Mouse (Mus musculus): Measurements from ENCODE around the gene Bcl2l11.
A peak's percentile ranks its signal among the peaks of the same experiment; 100 is the strongest.
"Not testable (repeated sequence)": the region's sequence is repeated elsewhere in the genome, so short reads cannot be mapped to it uniquely, and the experiment has no call there.

Bcl2l11 gene

DNA sequence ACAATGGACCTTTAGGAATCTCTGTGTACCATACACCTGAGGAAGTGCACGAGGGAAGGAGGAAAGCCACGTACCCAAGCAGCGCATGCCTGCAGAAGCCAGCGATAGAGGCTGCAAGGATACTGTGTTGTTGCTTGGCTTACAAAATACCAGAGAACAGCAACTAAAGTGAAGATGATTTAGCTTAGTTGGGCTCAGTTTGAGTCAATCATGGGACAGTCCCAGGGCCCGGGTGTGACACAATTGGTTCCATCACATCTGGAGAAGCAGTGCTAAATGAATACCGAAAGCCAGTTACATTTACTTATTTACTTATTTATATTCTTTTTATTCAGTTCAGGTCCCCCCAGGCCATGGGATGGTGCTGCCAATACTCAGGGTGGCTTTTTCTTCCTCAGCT, 49.8 kb downstream of the Bcl2l11 start:
- DNase-seq: no peak

DNA sequence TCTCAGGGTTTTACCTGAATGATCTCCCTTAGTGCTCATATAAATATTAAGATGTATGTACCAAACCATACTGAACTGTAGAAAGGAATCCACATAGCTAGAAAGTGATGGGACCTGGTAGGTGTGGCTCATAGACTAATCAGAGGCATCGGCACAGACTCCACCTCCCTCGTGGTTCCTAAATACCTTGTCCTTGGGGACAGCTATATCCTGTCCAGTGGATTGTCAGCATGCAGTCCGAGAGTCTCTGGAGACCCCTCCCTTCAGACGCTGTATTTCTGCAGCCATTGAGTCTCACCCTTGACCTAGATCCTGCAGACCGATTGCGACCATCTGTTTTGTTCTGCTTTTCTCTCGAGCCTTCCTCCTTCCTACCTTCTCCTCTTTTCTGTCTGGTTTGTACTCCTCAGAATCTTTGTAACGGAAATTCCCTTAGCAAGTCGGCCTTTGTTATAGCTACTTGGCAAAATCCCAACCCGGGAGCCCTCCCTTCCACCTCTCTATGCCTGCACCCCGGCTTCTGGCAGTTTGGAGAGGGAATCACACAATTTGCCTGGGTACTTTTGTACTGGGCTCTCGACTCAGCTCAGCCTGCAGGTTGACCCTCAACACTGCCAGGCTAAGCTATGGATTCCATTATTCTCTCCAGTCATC, 50.7 kb downstream of the Bcl2l11 start:
- DNase-seq: no peak

DNA sequence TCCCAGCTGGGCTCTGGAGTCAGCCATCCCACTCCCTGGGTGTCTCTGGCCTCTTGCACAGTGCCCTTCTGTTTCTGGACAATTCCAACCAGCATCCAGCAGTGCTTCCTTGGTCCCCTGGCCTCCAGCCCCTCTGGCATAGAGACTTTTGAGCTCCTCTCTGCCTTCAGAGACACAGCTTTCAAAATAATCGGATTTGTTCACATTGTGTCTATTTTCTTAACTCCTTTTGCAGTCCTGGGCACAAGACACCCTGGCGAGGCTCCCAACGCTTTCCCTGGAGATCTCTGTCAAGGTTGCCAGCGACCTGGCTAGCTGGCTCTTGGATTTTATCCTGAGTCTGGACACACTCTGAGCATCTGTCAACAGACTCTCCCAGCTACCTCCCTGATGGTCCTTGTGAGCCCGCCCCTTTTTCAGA, 51.4 kb downstream of the Bcl2l11 start:
- DNase-seq: no peak

DNA sequence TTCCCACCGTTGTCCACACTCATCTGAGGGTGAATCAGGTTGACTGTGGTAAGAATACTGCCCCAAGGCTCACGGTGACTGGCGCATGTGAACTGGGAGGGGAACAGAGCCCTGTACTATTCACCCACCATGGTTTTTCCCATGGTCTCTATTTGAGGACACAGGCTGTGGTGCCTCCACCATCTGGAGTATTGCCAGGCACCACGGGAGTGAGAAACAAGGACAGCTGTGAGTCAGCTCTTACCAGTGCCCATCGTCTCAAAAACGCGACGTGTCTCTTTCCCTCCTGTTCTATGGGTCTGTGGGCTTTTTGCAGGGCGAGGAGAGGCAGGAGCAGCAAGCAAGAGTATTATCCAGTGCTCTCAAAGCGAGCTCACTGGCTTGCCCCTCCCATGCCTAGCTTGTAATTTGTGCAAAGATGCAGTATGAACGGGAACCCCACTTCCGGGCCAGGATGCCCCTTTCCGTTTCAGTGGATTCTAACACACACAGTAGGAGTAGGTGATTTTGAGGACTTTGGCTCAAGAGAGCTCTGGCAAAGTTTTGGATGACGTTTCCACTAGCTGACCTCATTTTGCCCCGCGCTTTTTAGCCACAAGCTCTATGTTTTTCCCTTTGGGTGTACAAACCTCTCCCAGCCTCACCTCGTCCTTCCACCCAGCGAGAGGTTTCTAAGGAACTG, 53.4 kb downstream of the Bcl2l11 start:
- DNase-seq: peak; percentile 55

DNA sequence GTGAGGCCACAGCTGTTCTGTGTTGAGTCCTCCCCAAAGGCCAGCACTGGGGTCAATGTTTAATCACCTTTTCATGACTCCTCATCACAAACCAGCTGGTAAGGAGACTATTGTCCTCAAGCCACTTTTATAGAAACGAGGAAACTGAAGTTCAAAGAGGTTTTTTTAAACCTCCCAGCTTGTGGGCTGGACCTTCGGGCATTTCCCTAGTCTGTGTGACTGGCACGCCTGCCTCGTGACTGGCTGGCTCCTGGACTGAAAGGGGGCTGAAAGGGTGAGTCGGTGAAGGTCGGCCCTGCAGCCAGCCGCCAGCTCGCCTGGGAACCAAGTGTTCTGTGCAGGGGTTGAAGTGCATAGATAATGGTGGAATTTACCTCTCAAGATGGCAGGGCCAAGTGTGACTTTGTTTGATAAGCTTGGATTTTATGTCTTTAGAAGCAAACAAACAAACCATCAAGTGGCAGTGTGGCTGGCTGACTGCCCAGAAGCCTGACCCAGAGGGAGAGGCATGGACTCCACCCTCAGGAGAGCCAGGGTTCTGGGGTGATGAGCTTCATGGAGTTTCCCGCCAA, 54.1 kb downstream of the Bcl2l11 start:
- peak; percentile 92 for DNase-seq

DNA sequence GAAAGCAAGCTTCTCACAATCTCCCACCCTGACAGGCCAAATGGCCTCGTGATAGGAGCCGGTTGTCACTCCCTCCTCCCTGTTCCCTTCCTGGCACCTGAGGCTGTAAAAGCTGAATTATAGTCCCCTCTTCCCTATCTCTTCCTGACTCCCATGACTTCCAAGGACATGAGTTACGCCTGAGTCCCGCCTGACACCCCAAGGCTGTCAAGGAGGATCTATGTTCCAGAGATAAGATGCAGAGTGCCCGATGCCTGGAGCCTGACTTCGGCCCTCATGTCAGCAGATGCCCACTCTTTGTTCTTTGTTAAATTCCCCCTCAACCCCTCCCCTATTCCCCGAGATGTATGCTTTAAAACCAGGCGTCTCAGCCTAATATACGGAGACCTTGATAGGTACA, 56.3 kb downstream of the Bcl2l11 start:
- not testable (repeated sequence) for DNase-seq

DNA sequence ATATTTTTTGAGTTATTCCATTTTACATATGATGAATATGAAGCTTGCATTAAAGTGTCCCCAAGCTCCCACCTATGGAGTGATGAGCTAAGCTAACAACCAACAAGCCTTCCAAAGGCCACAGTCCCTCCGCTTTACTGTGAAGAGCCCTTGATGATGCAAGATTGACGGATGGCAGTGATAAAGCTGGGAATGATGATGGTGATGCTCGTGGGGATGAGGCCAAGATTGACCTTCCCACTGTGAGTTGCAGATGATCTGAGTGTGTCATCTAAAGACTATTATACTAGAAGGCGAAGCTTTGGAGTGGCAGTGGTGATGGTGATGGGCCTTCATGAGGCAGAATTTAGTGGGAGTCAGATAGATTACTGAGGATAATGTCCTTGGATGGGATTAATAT, 56.9 kb downstream of the Bcl2l11 start:
- no peak for DNase-seq

DNA sequence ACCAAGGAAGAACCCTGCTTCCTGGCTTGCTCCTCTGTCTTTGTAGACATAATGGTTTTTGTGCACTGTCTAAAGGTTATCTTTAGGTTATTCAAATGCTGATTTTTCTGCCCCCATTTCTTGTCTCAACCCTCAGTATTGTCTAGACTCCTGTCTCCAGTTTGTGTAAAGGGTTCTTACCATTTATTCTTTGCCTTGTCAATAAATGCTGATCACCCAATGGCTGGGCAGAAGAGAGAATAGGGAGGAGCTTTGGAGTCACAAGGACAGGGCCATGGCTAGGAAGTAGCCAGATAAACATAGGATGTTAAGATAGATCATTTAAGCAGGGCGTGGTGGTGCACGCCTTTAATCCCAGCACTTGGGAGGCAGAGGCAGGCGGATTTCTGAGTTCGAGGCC, 57.9 kb downstream of the Bcl2l11 start:
- DNase-seq: no peak

DNA sequence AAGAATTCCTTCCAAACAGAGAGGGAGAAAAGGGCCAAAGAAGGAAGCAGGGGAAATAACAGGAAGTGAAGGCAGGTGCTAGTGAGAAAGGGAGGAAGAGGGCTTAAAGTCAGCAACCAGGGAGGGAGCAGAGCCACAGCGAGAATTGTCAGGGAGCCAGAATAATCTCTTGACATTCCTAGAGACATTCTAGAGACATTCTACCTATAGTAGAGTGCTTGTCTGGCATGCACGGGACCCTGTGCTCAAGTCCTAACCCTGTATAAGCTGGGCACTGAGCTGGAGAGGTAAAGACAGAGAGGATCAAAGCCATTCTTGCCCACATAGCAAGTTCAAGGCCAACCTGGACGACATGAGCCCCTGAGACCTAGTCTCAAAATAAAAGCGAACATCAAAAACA, 60.1 kb downstream of the Bcl2l11 start:
- peak; percentile 50 for DNase-seq

DNA sequence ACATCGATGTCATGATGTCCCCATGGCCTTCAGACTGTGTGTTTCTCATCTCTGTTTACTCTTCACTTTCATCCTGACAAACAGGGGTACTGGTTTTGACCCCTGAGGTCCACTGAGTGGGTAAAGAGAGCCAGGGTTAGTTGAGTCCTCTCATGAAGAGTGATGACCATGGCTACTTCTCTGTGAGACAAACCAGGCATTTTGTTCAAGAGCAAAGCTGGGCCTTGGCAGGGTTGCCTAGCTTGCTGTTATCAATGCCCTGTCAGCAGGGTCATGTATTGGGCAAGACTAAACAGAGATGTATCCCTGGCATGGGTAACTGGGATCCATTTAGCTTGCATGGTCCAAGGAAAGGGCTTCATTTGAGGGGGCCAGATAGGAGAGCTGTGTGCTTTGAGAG, 61.4 kb downstream of the Bcl2l11 start:
- no peak for DNase-seq

DNA sequence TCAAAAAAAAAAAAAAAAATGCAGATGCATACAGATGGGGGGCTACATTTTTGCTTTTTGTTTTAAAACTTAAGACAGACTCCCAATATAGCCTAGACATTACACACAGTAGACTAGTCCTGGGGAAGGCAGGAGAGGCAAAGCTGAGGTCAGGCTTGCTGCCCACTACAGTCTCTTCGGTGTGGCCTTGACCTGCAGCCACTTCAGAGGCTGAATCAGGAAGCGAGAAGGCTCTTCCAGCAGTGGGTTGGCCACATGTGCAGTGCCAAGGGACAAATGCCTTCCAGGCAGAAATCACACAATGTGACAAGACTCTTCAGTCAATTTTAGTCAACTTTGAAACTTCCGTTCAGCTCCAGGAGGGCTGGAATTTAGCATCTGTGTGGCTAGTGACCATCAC, 62.6 kb downstream of the Bcl2l11 start:
- DNase-seq: no peak

DNA sequence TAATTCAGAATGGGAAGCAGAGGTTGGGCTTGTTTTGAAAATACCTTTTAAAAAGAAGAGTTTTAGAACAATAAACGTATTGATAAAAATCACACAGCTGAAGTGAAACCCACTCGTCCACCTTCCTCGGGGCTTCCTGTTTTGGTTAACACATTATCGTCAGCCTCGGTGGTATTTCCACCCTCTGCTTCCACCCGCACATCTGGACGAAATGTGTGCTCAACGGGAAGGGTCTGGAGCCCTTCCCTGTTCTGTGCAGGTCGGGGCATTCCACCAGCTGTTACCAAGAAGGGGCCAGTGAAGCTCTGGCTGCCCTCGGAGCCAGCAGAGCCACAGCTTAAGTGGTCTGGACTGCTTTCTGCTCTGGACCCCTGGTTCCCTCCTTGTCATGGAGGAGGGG, 63.9 kb downstream of the Bcl2l11 start:
- DNase-seq: no peak

DNA sequence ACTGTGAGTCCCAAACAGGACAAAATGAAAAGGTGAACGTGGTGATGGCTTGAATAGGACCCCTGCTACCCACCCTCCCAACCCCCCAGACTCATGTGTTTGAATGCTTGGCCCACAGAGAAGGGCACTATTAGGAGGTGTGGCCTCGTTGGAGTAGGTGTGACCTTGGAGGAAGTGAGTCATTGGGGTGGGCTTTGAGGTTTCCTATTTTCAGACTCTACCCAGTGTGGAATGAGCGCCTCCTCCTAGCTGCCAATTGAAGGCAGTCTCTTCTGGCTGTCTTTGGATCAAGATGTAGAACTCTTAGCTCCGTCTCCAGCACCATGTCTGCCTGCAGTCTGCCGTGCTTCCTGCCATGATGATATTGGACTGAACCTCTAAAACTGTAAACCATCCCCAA, 64.4 kb downstream of the Bcl2l11 start:
- peak; percentile 46 for DNase-seq

DNA sequence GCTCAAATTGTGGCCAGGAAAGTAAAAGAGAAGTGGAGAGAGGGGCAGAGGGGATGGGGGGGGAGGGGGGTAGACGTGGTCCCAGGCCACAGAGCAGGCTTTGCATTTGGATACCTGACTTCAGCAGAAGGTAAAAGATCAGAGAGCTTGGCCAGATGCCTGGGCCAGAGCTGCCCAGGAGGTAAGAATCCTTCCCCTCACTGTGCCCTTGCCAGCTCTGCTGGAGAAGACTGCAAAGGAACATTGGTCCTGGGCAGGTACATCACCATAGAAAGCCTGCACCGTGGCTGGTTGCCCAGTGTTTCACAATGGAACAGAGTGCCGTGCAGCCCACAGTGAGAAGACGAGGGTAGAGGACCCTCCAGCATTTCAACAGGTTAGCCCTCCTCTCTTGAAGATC, 67.6 kb downstream of the Bcl2l11 start:
- no peak for DNase-seq

DNA sequence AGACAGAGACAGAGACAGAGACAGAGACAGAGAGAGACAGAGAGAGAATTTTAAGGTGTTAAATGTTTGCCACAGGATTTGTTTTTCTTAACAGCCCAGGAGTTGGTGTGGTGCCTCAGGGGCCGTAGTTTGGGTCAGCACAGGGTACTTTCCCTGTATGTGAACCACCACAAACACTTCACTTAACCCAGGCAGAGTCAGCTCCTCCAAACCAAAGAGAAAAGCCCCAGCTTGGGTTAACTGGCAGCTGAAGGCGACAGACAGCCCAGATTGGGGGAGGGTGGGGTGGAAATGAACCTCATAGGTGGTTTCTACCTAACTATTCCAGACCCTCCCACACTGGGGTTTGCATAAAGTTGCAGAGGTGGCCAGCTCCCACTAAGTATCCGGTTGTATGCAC, 71.5 kb downstream of the Bcl2l11 start:
- no peak for DNase-seq

DNA sequence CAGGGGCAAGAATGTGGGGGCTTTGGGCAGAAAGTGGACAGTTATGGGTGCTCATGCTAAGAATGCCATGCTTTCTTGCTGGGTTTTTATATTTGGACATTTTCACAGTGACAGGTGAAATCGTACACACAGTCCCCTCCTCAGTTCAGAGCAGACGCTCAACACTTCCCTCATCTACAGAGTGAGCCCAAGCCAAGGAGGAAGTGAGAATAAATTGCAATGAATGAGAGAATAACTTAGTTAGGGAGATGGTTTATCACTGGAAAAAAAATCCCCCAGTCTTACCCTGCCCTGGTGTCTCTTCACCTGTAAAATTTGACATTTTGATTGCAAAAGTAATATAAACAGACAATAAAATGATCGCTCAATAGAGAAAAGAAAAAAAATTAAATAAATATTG, 77.3 kb downstream of the Bcl2l11 start:
- no peak for DNase-seq

DNA sequence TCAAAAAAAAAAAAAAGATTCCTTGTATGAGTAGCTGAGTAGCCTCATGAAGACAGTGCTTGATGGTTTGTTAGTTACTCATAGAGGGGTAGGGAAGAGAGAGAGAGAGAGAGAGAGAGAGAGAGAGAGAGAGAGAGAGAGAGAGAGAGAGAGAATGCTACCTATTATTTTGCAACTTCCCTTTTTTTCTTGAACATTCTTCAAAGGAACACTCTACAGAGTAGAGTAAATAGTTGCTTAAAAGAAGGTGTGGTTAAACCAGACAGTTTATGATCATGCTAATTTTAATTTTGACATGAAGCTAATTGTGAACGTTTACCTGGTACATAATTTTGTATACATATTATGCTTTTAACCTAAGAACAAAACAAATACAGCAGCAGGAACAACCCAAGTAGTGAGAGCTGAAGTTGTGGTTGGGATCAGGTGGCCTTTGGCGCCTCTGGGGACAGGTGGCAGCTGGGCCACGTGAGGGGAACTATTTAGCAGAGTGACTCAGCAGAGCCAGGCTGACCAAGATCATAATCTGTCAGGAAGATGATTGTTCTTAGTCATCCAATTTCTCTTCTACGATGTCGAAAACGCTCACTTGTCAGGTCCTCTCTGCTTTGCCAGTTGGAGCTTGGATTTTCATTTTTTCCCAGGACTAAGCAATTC, 78.0 kb downstream of the Bcl2l11 start:
- DNase-seq: peak; percentile 64

DNA sequence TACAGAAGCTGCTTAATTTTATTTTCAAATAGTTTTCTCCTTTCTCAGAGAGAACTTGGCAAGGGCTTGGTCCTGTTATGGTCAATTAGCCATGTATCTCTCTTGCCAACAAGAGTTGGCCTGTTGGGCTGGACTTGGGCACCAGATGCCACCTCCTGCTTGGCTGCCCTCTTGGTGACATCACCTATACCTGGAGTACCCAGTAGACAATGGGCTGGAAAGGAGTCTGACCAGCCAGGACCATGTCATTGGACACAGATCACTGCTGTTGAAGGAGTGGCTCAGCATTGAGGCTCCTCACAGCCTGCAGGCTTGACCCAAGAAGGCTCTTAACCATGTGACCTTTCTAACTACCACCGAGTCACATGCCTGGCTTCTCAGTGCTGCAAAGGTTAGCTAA, 82.7 kb downstream of the Bcl2l11 start:
- no peak for DNase-seq

DNA sequence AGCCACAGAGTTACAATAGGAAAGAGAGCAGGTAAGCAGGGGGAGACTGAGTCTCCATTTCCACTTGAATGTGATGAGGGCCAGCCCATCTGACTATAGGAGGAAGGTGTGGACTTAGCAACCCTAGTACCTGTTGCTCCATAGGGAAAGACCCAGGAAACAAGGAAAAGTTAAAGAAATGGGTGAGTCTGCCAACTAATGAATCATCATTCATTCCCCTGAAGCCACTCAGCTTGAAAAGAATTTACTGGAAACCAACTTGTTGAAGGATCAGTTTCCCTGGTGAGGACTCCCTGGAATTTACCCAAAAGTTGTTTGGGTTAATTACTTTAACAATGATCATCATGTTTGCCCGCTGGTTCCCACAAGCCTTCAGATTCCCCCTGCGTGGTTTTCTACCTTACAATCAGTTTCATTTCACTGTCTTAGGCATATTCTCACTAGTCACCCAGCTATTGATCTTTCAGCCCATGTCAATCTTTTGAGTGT, 84.0 kb downstream of the Bcl2l11 start:
- DNase-seq: no peak

DNA sequence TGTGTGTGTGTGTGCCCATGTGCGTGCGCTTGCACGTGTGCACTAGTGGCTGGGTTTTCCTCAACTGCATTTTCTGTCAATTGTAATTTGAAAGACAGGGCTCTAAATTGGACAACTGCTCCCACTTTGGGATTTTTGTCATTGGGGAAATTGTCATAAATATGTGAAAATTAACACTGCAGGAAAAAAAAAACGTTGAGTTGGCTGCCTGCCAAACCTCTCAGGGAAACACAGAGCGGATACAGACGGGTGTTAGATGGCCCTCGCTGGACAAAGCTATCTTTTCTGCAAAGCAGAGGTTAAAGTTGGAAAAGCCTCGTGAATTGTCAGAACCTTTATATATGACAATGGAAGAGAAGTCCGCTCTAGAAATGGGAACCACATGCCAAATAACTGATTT, 84.5 kb downstream of the Bcl2l11 start:
- no peak for DNase-seq

DNA sequence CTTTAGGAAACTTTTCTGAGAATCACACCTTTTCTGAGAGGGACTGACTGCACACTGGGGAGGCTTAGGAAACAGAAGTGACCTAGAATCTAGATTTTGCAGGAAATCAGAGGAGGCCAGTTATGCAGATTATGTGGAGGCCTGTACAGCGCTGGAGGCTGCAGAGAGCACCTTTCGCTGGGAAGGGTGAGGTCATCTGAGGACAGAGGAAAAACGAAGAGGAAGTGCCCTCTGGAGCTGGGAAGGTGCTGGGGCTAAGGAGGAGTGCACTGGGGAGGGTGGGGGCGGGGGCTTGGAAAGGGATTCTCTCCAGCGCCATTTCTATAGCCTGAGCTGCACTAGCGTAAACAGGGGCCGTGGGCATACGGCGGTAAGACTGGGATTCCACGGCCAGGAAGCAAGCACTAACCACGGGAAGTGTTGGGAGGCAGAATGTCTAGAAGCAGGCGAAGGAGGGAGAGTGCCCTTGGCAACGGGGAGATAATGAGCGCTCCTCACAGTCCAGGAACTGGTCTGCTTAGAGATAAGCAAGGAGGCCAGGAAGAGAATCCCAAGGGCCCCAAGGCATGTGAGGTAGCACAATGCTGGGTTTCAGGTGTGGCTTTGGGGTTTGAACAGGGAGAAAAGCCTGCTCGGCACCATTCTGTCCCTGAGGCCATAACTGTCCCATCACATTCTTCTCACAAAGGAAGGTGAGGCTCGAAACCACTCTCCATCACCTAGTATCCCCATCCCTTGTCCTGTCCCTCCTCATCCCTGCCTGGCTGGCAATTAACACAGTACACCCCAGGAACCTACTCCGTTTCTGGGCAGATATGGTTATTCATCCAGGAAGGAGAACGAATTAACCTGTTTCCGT, 85.4 kb downstream of the Bcl2l11 start:
- peak; percentile 26 for DNase-seq

DNA sequence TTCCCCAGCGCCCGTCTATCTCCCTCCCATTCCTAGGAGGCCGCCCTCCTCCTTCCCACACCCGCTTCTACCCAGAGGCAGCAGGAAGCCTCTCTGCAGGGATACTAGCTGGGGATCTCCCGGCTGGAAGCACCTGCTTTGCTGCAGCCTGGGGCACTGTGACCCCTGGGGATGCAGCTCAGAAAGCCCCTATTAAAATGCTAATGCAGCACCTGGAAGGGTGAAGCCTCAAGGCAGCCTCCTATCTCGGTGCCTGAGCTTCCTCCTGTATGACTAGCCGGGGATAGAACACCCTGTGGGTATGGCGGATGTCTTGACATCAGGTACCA, 86.0 kb downstream of the Bcl2l11 start:
- DNase-seq: no peak
